Mouse (Mus musculus) left cerebral cortex, adult 8-10 months (tissue): ENCODE measurements around the gene Adh6b. TPM values are rescaled to one million over a fixed set of nuclear protein-coding genes. Genes with fewer than 3 reads are reported as not detected.

Experiments used
- DNase-seq, 2 experiments: peaks; one replicate each; pipeline ENCODE4 v3.0.0; 2022; ENCODE audit warnings: low spot score in 2 of 2
- total RNA-seq, 4 experiments: library from RNA; stranded (reverse); gene quantifications; 2 replicates each; pipeline ENCODE4 v1.2.4; 2022

Gene Adh6b
- total RNA-seq = not detected

- DNase-seq = no peak
Measured at GRCm38 (mm10) chr3:138341471-138341870, at the start of gene Adh6b. Adh6b (plus strand) TSS chr3:138341775.

DNA sequence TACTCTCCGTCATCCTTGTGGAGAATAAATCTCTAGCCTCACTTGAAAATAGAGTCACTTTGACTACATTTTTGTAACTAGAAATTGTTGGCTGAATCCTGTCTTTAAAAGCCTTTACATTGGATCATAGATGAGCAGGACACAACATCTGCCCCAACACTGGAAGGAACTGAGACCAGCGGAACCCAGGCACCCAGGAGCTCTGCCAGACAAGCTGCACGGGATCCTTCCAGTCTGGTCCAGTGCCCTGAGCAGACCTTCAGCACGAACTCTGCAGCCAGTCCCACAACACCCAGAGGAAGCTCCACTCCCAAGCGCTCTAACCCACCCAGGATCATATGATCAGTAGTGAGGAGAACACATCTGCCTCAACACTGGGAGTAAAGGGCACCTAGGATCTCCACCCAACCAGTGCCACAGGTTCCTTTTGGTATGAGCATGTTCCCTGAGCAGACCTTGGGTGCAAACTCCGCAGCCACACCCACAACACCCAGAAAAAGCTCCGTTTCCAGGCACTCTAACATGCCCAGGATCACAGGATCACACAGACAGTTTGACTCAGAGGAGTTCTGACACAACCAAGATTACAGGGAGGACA, 48.2 kb upstream of the Adh6b start:
- no peak for DNase-seq

GRCm38 (mm10) chr3:138300130-138300529, 41.4 kb upstream of the Adh6b start:
- DNase-seq = no peak

DNA sequence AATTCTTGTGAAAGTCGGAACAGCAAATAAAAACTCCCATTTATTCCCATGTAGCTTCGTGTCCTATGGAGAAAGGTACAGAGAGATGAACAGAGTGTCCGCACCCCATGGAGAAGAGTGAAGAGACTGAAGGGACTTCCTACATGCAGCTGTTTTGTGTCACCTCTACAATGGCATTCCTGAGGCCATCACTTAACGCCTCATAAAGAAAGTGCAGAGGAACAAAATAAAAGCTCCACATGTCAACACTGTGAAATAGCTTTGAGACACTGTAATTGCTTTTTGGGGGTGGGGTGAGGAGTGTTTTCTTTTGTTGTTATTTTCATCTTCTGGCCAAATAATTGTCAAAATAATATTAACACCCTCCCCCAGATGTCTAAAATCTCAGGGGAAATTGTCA, 38.9 kb upstream of the Adh6b start:
- DNase-seq = no peak

DNA sequence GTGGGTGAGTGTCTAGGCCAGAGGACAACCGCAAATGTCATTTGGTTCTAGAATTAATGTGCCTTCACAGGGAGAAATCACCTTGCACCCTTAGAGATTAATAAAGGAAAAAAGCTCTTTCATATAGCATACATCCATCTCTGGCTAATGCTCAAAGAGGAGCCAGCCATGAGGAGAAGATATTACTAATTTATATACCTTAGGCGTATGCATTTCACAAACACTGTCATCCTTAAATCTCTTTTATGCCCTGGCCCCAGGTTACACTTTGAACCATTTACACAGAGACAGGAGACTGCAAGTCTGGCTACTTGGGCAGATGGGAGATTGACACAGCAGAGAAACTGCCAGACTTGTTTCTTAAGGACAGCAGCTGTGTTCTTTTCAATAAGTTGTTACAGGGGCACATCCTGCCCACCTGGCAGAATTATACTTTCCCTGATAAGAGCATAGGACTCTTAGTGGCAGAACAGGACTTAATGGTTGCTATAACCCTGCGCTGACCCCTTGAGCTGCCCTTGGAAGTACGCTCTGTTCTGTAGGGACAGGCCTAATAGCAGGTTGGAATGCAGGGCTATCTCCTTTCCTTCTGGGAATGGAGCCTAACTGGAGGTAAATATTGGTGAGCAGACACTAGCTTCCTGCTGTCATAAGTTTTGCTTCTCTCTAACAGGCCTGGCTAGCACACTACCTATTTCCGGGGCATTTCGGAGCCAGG, 37.6 kb upstream of the Adh6b start:
- no peak for DNase-seq

- no peak for DNase-seq
Measured at GRCm38 (mm10) chr3:138304489-138304871, 37.1 kb upstream of the Adh6b start.

GRCm38 (mm10) chr3:138305486-138306289, 35.9 kb upstream of the Adh6b start:
- DNase-seq = no peak

DNA sequence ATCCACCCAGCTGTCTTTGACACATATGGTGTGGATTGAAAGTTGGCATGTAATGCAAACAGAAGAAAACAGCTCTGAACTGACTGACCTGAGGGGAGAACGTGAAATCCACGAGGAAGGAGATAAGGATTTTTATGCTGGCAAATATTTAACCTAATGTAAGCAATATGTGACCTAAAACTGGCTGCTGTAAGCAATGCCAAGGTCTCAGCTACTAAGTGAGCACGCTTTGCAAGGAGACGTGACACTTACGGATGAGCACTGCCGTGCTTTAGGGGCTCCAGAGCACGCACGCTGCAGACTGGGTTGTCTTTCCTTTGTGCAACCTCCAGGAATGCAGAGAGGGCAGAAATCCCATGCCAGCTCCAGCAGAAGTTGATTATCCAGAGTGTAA, 35.3 kb upstream of the Adh6b start:
- DNase-seq = no peak

DNA sequence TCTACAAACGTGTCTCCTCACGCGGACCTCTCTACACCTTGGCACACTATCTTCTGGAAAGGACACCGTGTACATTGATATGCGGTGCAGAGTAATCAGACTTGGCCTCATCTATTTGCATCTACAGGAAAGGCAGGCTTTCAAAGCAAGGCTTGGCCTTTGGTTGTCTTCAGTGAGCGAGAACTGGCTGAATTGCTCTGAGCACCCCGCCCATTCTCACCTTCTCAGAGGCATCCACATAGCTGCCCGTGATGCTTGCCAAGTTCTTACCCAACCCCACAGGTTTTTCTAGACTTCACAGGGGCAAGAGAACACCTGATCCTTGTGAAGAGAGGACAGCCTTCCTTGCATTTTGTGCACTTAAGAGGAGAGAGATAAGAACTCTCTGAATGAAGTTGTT, 31.7 kb upstream of the Adh6b start:
- no peak for DNase-seq

DNA sequence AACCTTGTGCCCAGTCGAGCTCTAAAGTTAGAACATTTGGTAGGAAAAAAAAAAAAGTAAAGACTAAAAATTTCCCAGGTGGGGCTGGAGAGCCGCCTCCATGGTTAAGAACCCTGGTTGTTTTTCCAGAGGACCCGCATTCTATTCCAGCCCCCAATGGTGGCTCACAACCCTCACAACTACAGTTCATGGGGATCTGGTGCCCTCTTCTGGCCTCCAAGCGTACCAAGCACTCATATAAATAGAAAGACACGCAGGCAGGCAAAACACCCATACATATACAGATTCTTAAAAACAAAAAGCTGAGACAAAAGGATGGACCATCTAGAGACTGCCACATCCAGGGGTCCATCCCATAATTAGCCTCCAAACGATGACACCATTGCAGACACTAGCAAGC, 30.6 kb upstream of the Adh6b start:
- DNase-seq = no peak

DNA sequence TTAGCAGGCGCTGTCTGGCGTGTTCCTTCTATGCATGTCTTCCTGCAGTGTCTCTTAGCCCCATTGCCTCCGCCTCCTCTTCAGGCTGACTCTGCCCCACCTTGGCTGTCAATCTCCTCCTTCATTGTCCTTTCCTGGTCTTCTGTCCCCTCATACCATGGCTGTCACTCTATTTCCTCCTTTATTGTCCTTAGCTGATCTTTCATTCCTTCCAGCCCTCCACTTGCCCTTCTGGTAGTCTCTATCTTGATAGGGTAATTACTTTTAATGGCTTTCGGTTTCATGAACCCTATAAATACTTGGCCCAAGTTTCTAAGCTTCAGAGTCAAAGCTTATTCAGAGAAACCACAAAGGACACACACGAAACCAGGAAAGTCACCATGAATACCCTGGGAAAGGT, 28.6 kb upstream of the Adh6b start, which contains the start of gene Adh6a:
Gene Adh6a (plus strand): TSS at position 322 of the 400 bp plus-strand sequence.
- no peak for DNase-seq

DNA sequence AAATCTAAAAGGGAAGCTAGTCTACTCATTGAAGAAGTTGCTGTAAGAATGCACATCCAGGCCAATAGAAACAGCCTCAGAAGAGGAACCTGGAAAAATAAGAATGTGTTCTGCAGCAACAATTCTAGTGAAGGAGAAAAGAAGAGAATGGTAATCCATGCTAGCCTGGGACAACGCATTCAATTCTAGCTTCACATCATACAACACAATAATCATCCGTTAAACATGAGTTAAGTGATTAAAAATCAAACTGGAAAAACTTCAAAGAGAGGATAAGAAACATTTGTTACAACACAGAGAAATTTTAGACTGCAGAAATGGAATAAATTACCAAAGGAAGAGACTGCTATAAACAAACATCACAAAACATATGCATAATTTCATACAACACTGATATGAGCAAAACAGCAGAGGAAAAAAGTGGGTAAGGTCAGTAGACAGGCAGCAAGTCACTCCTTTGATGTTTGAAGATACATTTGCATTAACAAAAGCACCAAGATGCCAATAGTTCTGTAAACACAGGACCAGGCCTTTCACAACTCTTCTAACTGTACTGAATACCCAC, 24.6 kb upstream of the Adh6b start:
- no peak for DNase-seq

DNA sequence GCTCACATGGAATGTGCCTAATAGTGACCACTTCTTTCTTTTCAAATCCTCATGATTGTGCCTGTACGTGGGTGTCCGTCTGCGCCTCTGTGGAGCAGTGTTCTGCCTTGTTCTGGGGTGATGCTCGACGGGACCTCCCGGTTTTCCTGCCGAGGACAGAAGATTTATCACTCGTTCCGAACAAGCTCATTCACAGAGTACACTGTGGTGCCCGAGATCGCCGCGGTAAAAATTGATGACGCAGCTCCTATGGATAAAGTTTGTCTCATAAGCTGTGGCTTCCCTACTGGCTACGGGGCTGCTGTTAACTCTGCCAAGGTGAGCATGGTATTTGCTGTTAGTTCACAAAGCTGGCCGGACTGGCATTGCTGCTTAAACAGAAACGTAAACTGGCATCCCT, 16.6 kb upstream of the Adh6b start:
- DNase-seq = no peak

- DNase-seq = no peak
Measured at GRCm38 (mm10) chr3:138325466-138325865, 16.1 kb upstream of the Adh6b start.

GRCm38 (mm10) chr3:138333910-138334309, 7.7 kb upstream of the Adh6b start:
- no peak for DNase-seq

- DNase-seq = no peak
Measured at GRCm38 (mm10) chr3:138334320-138334719, 7.3 kb upstream of the Adh6b start.

DNA sequence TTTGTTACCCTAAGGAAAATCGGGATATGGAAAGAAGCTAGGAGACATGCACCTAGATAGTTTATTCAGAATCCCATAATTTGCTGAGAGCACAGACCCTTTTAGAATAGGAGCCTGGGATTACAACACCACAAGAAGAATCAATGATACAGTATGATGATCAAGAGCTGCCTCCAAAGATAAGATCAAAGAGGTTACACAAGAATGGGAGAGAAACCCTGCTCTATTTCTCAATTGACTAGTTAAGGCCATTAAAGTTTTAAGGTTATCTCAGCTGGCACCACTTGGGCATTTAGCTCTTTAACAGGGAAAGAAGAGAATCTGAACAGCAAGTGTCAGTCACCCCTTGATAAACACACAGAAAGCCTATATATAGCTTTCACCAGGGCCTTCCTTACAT, 6.0 kb upstream of the Adh6b start:
- DNase-seq = no peak

DNA sequence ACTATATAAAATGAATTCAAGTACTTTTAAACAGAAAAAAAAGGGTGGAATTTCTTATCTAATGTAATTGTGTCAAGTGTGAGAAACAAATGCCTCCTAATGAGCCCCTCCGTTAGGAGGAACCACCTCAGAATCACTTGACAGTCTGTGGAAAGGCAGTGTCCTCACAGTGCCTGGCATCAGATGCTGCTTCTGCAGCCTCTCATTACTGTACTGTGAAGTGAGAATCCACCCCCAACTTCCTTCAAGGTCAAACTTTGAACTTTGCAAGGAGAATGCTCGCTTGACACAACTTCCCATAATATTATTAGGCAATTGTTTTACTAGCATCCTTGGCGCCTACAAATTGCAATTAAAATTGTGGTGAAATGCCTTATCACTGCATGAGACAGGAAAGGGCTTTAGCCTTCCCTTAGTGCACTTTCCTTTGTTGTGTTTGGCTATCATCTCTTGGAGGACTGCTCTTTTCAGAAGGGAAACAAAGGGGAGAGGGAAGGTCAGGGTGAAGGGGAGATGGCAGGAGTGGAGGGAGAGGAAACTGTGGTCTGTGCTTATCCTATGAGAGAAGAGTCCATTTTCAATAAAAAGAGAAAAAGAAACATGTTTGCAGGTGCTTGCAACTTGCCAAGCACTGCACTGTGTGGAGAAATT, 5.3 kb upstream of the Adh6b start:
- no peak for DNase-seq

- no peak for DNase-seq
Measured at GRCm38 (mm10) chr3:138347041-138347440, 5.5 kb downstream of the Adh6b start.

DNA sequence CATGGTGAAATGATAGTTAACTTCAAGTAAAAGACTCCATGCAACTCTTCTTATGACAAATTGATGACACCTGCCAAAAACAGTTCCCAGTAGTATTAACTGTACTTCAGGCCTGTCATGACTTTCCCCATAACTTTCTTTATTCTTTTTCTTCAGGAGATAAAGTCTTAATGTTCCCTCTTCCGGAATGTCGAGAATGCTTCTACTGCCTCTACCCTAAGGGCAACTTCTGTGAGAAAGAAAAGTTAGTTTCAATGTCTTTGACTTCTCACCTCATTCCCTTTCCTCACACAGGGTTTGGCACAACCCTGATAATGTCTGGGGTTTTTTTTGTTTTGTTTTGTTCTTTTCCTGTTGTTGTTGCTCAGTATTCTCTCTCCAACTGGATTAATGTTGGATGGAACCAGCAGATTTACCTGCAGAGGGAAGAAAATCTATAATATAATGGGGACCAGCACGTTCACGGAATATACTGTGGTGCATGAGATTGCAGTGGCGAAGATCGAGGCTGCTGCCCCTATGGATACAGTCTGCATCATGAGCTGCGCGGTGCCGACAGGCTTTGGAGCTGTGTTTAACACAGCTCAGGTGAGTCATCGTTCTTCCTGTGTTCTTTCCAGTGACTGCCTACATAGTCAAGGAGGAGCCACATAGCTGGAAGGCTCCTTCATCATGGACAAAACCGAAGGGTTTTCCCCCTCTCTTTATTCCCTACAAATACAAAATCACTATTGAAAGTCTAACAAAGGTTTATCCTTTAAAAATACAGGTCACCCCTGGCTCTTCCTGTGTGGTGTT, 10.6 kb downstream of the Adh6b start:
- no peak for DNase-seq

GRCm38 (mm10) chr3:138358856-138359255, 17.3 kb downstream of the Adh6b start:
- DNase-seq = no peak
